Mouse (Mus musculus) liver, postnatal 0 days (tissue): Measurements from ENCODE around the gene Myo9a.

ENCODE experiments used
- CTCF ChIP-seq: sonication (generic); IDR thresholded peaks from 2 replicates; pipeline ENCODE4 v1.5.1; 2016; ENCODE audit warnings: antibody characterized with exemption, low read depth
- EP300 ChIP-seq: IDR thresholded peaks from 2 replicates; pipeline ENCODE4 v1.6.1; 2016; ENCODE audit warnings: antibody characterized with exemption, low read depth, mild to moderate bottlenecking

GRCm38 (mm10) chr9:59956496-59956895 lies 205.8 kb downstream of the Myo9a start:
- TF ChIP-seq CTCF: no peak
- no peak for TF ChIP-seq EP300
